Mouse (Mus musculus): ENCODE results near the gene Ywhae.

DNA sequence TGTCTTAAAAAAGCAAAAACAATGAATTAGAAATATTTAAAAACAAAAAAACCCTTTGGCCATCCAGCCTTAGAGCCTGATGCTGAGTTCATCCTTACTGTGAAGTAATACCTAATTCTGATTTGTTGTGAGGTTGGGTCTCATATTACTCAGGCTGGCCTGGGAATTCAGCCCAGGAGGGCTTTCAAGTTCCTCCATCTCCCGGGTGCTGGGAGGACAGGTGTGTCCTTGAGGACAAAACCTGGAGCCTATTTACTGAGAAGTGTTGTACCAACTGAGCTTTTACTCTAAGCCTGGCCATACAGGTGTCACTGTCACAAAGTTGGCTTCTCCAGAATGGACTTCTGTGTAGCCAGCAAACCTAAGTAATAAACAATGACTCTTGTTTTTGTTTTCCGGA, 34.3 kb downstream of the Ywhae start:
- no peak for TF ChIP-seq CHD2 (IDR thresholded peaks at IDR 0.05; ENCODE audit: low read depth, low read length)
- TF ChIP-seq HCFC1 (IDR thresholded peaks at IDR 0.05; ENCODE audit: borderline replicate concordance, insufficient read depth, low read length) = no peak
- no peak for TF ChIP-seq ZC3H11A (IDR thresholded peaks at IDR 0.05; ENCODE audit: borderline replicate concordance, low read depth, low read length)

All from ES-E14 (cell line).